Mouse (Mus musculus): ENCODE results near the gene Il4ra. TPM values are rescaled to one million over a fixed set of nuclear protein-coding genes. Genes with fewer than 3 reads are reported as not detected.

The Il4ra gene
- total and polyA plus RNA-seq, 2 experiments from 2014 or later = 4.1 to 6.9 TPM

DNA sequence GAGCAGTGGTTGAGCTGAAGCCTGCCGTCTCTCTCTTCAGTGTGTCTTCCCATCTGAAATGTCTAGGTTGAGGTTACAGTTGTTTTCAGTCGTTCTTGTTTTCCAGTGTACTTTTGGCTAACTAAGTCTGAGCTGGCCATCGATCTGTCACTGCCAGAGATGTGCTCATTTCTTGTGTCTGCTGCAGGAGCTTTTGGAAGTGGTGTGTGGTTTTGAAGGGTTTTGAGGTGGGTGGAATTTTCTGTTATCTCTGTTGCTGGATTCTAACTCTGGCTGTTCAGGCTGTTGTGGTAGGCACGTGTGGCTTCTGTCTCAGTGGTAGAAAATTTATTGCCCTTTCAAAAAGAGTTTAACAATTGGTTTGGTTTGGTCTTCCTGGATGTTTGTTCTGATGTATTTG lies 4.2 kb downstream of the Il4ra start:
- Histone ChIP-seq H3K27me3 (ENCODE audit: insufficient read depth, low read length) (peaks cover 13% of the 10 kb centered on the region), H3K27ac (ENCODE audit: low read depth, low read length) (no peak overlapping the region), H3K36me3 (ENCODE audit: insufficient read depth) (no peaks in the 10 kb centered on the region), H3K4me1 (ENCODE audit: insufficient read depth) (peaks cover 11% of the 10 kb centered on the region; the same call in 1 of the 2 replicates), H3K4me2 (ENCODE audit: low read depth) (no peak overlapping the region), H3K9ac (no peak overlapping the region), H3K9me3 (ENCODE audit: low read length) (no peaks in the 10 kb centered on the region), H3K4me3 (ENCODE audit: low read depth, low read length) (no peak overlapping the region)
- DNase-seq = no peak
- no peak for ATAC-seq
- WGBS = 86% methylated on average over 4 of the region's 4 CpGs
- TF ChIP-seq CTCF (IDR thresholded peaks at IDR 0.05; ENCODE audit: low read depth) = no peak

- ATAC-seq (no peak), DNase-seq (no peak)
- Histone ChIP-seq H3K4me2 (ENCODE audit: low read depth) (no peak overlapping the region), H3K9ac (no peak overlapping the region), H3K27me3 (ENCODE audit: insufficient read depth, low read length) (peaks cover 13% of the 10 kb centered on the region), H3K36me3 (ENCODE audit: insufficient read depth) (no peaks in the 10 kb centered on the region), H3K4me1 (ENCODE audit: insufficient read depth) (peaks cover 5% of the 10 kb centered on the region; the same call in 1 of the 2 replicates), H3K27ac (ENCODE audit: low read depth, low read length) (no peak overlapping the region), H3K4me3 (ENCODE audit: low read depth, low read length) (no peak overlapping the region), H3K9me3 (ENCODE audit: low read length) (no peaks in the 10 kb centered on the region)
- no peak for TF ChIP-seq CTCF (IDR thresholded peaks at IDR 0.05; ENCODE audit: low read depth)
- WGBS = 64% methylated on average over 8 of the region's 8 CpGs
Observed at GRCm38 (mm10) chr7:125556865-125557264, 4.9 kb downstream of the Il4ra start.

DNA sequence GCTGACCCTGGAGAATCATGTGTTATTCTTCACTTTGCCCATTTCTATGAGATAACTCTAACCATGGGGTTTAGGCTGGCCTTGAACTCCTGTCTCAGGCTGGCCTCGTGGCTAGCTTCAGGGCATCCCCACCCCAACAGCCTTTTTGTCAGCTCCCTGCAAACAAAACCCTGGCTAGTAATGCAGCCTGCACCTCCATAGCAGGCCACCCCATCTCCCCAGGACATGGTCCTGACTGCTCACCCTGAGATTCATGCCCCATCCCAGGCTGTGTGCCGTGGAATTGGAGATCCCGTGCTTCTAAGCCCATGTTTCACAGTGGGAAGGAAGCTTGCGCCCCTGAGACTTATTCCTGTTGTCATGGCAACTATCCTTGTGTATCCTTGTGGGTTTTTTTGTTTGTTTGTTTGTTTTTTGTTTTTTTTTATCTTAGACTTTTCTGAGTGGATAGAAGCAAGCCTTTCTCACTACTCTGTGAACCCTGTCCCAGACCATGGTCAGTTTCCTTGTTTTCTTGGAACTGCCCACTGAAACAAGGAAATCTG lies 6.6 kb downstream of the Il4ra start:
- Histone ChIP-seq H3K9ac (no peak overlapping the region), H3K4me3 (ENCODE audit: low read depth, low read length) (no peak overlapping the region), H3K9me3 (ENCODE audit: low read length) (no peaks in the 10 kb centered on the region), H3K36me3 (ENCODE audit: insufficient read depth) (no peaks in the 10 kb centered on the region), H3K27ac (ENCODE audit: low read depth, low read length) (no peak overlapping the region), H3K27me3 (ENCODE audit: insufficient read depth, low read length) (peaks cover 2% of the 10 kb centered on the region; the same call in 1 of the 2 replicates), H3K4me1 (ENCODE audit: insufficient read depth) (no peaks in the 10 kb centered on the region), H3K4me2 (ENCODE audit: low read depth) (no peak overlapping the region)
- TF ChIP-seq CTCF (IDR thresholded peaks at IDR 0.05; ENCODE audit: low read depth) = no peak
- no peak for DNase-seq
- 67% methylated on average over 4 of the region's 4 CpGs for WGBS
- no peak for ATAC-seq

DNA sequence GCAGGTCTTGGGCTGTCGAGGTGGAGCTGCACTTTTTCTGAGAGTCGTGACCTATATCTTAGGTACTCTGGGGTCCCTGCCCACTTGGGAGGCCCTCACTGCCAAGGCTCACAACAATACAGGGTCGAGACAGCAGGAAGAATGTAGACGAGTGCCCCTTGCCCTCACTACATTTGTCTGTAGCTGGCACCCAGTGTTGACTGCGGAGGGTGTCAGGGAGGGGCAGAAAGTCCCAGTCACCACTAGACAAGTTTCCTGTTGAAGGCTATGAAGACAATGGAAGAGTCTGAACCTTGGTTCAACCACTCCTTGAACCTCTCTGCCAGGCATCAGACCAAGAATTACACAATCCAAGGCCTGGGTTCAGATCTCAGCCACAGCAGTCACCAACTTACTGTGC lies 7.1 kb downstream of the Il4ra start:
- no peaks in the 10 kb centered on the region for H3K36me3 ChIP-seq (ENCODE audit: insufficient read depth)
- no peak overlapping the region for H3K9ac ChIP-seq
- DNase-seq = no peak
- no peak overlapping the region for H3K4me3 ChIP-seq (ENCODE audit: low read depth, low read length)
- ATAC-seq = no peak
- no peaks in the 10 kb centered on the region for H3K9me3 ChIP-seq (ENCODE audit: low read length)
- H3K4me2 ChIP-seq (ENCODE audit: low read depth) = no peak overlapping the region
- whole genome bisulfite sequencing = 65% methylated on average over 5 of the region's 5 CpGs
- H3K4me1 ChIP-seq (ENCODE audit: insufficient read depth) = no peaks in the 10 kb centered on the region
- H3K27ac ChIP-seq (ENCODE audit: low read depth, low read length) = no peak overlapping the region
- no peak for TF ChIP-seq CTCF (IDR thresholded peaks at IDR 0.05; ENCODE audit: low read depth)
- no peaks in the 10 kb centered on the region for H3K27me3 ChIP-seq (ENCODE audit: insufficient read depth, low read length)

- Histone ChIP-seq H3K36me3 (ENCODE audit: insufficient read depth) (no peaks in the 10 kb centered on the region), H3K27me3 (ENCODE audit: insufficient read depth, low read length) (no peaks in the 10 kb centered on the region), H3K9me3 (ENCODE audit: low read length) (no peaks in the 10 kb centered on the region), H3K4me3 (ENCODE audit: low read depth, low read length) (no peak overlapping the region), H3K4me1 (ENCODE audit: insufficient read depth) (no peaks in the 10 kb centered on the region), H3K4me2 (ENCODE audit: low read depth) (no peak overlapping the region), H3K9ac (no peak overlapping the region), H3K27ac (ENCODE audit: low read depth, low read length) (no peak overlapping the region)
- DNase-seq (no peak), ATAC-seq (no peak; the same call in 1 of the 2 replicates)
- 87% methylated on average over 10 of the region's 10 CpGs for WGBS
- TF ChIP-seq CTCF (IDR thresholded peaks at IDR 0.05; ENCODE audit: low read depth) = no peak
Observed at GRCm38 (mm10) chr7:125559537-125559936, 7.6 kb downstream of the Il4ra start.

DNA sequence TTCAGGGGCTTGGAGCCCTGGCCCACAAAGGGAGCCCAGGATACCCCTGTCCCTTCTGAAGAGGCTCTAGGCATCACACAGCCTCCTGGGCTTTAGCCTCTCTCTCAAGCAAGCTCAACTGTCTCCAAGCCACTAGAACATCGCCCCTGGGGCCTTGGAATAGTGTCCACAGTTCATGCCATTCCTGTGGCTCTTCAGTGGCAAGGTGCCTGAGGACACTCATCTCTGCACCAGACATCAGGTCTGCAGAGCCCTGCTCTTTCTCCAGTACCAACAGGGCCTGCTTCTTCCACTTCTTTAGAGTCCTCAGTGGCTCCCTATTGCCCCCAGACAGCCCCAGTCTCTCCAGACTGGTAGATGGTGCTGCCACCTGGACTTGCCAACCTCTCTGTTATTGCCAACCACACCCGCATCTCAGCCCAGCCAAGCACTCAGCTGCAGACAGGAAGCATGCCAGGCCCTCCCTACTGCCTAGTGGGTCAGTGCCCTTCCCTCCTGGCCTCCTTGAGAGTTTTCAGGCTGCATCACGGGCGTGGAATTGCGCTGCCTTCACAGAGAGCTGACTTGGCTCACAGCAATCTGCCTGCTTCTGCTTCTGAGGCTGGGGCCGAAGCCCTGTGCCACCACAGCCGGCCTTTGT lies 8.3 kb downstream of the Il4ra start:
- WGBS = 81% methylated on average over 7 of the region's 7 CpGs
- no peak overlapping the region for H3K4me3 ChIP-seq (ENCODE audit: low read depth, low read length)
- no peak for DNase-seq

DNA sequence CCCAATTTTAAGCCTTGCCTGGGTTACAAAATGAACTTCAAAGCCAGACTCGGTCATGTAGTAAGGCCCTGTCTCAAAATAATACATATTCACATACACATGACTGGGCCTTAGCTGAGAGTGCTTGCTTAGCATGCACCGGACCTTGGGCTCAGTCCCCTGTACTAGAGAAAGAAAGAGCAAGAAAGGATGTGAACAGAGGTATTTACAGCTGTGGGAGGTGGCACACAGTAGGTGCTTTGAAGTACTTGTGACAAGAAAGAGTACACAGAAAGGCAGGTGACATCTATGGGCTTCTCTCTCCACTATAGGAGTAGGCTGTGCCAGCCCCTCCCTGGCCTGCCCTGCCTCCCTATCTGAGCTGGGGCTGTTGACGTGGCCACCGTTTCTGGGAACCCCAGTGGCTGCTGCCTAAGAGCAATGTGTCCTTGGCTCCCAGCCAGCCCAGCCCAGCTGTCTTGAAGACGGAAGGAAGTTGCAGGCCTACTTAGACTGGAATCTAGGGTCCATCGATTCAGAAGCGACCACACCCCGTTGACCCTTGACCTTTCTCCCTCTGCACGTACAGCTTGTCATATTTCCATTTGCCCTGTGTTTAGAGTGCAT lies 9.3 kb downstream of the Il4ra start:
- H3K27ac ChIP-seq (ENCODE audit: low read depth, low read length) = no peak overlapping the region

More for the DNA sequence above, 8.3 kb downstream of the Il4ra start:
- no peaks in the 10 kb centered on the region for H3K9me3 ChIP-seq (ENCODE audit: low read length)
- no peak overlapping the region for H3K9ac ChIP-seq
- no peaks in the 10 kb centered on the region for H3K36me3 ChIP-seq (ENCODE audit: insufficient read depth)
- no peak for ATAC-seq
- no peaks in the 10 kb centered on the region for H3K27me3 ChIP-seq (ENCODE audit: insufficient read depth, low read length)
- H3K4me1 ChIP-seq (ENCODE audit: insufficient read depth) = no peaks in the 10 kb centered on the region
- no peak overlapping the region for H3K27ac ChIP-seq (ENCODE audit: low read depth, low read length)
- no peak for TF ChIP-seq CTCF (IDR thresholded peaks at IDR 0.05; ENCODE audit: low read depth)
- no peak overlapping the region for H3K4me2 ChIP-seq (ENCODE audit: low read depth)

More for the DNA sequence above, 9.3 kb downstream of the Il4ra start:
- Histone ChIP-seq H3K4me2 (ENCODE audit: low read depth) (no peak overlapping the region), H3K4me3 (ENCODE audit: low read depth, low read length) (no peak overlapping the region), H3K9ac (no peak overlapping the region), H3K27me3 (ENCODE audit: insufficient read depth, low read length) (no peaks in the 10 kb centered on the region), H3K4me1 (ENCODE audit: insufficient read depth) (no peaks in the 10 kb centered on the region), H3K36me3 (ENCODE audit: insufficient read depth) (no peaks in the 10 kb centered on the region), H3K9me3 (ENCODE audit: low read length) (no peaks in the 10 kb centered on the region)
- ATAC-seq (no peak), DNase-seq (no peak)
- WGBS = 60% methylated on average over 9 of the region's 9 CpGs
- no peak for TF ChIP-seq CTCF (IDR thresholded peaks at IDR 0.05; ENCODE audit: low read depth)

All from forebrain, postnatal 0 days (tissue).